In the genomic region with DNA sequence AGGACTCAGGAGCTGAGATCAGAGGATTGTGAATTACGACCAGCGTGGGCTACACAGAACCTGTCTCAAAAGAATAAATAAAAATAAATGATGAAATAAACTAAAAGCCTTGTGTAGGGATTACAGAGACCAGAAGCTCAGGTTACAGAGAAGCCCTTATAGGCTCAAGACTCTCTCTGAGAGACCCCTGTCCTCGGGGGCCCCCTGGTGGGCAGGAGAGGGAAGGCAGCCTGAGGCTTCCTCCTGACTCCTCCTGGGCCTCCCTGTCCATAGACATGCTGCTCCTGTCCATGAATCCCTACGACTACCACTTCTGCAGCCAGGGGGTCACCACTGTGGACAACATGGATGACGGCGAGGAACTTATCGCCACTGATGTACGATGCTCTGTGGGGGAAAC, we compare ENCODE assay signal across 7 mouse cellular contexts. TPM values are rescaled to one million over a fixed set of nuclear protein-coding genes. Genes with fewer than 3 reads are reported as not detected.
DNase-seq lines count a peak whose midpoint lies in the region; ATAC-seq lines count a peak whose summit lies in the region.

No protein-coding gene starts in this region.

- no peak overlapping the region for H3K4me2 ChIP-seq in limb, embryonic 11.5 days (ENCODE audit: low read depth, severe bottlenecking)
- no peak overlapping the region for H3K4me2 ChIP-seq in midbrain, embryonic 13.5 days (replicated peaks)

- no peaks in the 10 kb centered on the region for H3K36me3 ChIP-seq in limb, embryonic 11.5 days (ENCODE audit: control insufficient read depth, insufficient read depth, low read length)
- H3K36me3 ChIP-seq in midbrain, embryonic 13.5 days = no peaks in the 10 kb centered on the region

- no peak overlapping the region for H3K4me3 ChIP-seq in limb, embryonic 11.5 days (ENCODE audit: low read depth, low read length)
- H3K4me3 ChIP-seq in midbrain, embryonic 13.5 days (replicated peaks) = no peak overlapping the region

- H3K4me1 ChIP-seq in limb, embryonic 11.5 days (ENCODE audit: control insufficient read depth, insufficient read depth, low read length) = no peaks in the 10 kb centered on the region
- no peaks in the 10 kb centered on the region for H3K4me1 ChIP-seq in midbrain, embryonic 13.5 days (replicated peaks)

- ATAC-seq in limb, embryonic 11.5 days (ENCODE audit: insufficient number of reproducible peaks, low FRiP score, low TSS enrichment, low read depth) = peak; percentile 63
- ATAC-seq in midbrain, embryonic 13.5 days = peak; percentile 68

- no peak overlapping the region for H3K27ac ChIP-seq in limb, embryonic 11.5 days (replicated peaks; ENCODE audit: low read depth, low read length)
- H3K27ac ChIP-seq in midbrain, embryonic 13.5 days = no peak overlapping the region

- peak; percentile 90 for DNase-seq in adrenal gland, adult 2 months
- DNase-seq in embryo, embryonic 10.5 days (ENCODE audit: low spot score) = peak; percentile 87
- DNase-seq in gastrocnemius, postnatal 4 days (ENCODE audit: low spot score in 2 of 2) = peak; percentile 86
- peak; percentile 78 for DNase-seq in kidney, adult 11 months
- DNase-seq in limb, embryonic 11.5 days (ENCODE audit: low spot score) = peak; percentile 92
- peak; percentile 67 to 88 for DNase-seq in spleen, adult 18-20 months

- H3K9me3 ChIP-seq in limb, embryonic 11.5 days (ENCODE audit: control insufficient read depth, low read length) = no peaks in the 10 kb centered on the region
- no peaks in the 10 kb centered on the region for H3K9me3 ChIP-seq in midbrain, embryonic 13.5 days

- H3K9ac ChIP-seq in limb, embryonic 11.5 days (ENCODE audit: low read length) = no peak overlapping the region
- no peak overlapping the region for H3K9ac ChIP-seq in midbrain, embryonic 13.5 days (replicated peaks)

- WGBS in limb, embryonic 11.5 days = 16% methylated on average over 8 of the region's 8 CpGs
- WGBS in midbrain, embryonic 13.5 days = 18% methylated on average over 8 of the region's 8 CpGs

- H3K27me3 ChIP-seq in limb, embryonic 11.5 days (ENCODE audit: control insufficient read depth, insufficient read depth, low read length) = no peaks in the 10 kb centered on the region; the same call in 1 of the 2 replicates
- 0 out of 2 replicates have a peak, but pooled peaks cover 3% of the 10 kb centered on the region for H3K27me3 ChIP-seq in midbrain, embryonic 13.5 days

RNA-seq across cellular contexts. Expression of gene Myh7b, which starts 8.8 kb away (rescaled TPM):
- total RNA-seq in adrenal gland, adult 2 months (2021) = under 1 TPM; 0.10 to 0.20 TPM
- polyA plus RNA-seq in adrenal gland, adult 2 months (2012; rRNA removed) = 0.40 TPM in 1 of 2 replicates, not detected in the other
- total RNA-seq in gastrocnemius, postnatal 4 days (2021) = 10 to 100 TPM in 1 of 2 experiments, 1 to 10 TPM in 1; 8.8 to 11.1 TPM
- 0.67 and 0.99 TPM in 2 replicates for polyA plus RNA-seq in limb, embryonic 11.5 days (2014; fragmentation: Nextera tagmentation; extraction: Ambion mirVana)
- polyA plus RNA-seq in midbrain, embryonic 13.5 days (2015; fragmentation: Nextera tagmentation; extraction: Ambion mirVana) = 0.97 and 1.1 TPM in 2 replicates

RNA-seq across cellular contexts. Expression of gene Gss, which starts 27.2 kb away (rescaled TPM):
- 10 to 100 TPM; 53.7 to 98.5 TPM for total RNA-seq in adrenal gland, adult 2 months (2021)
- 67.6 and 101 TPM in 2 replicates for polyA plus RNA-seq in adrenal gland, adult 2 months (2012; rRNA removed)
- 10 to 100 TPM; 12.4 to 14.2 TPM for total RNA-seq in gastrocnemius, postnatal 4 days (2021)
- 22.8 and 24.2 TPM in 2 replicates for polyA plus RNA-seq in limb, embryonic 11.5 days (2014; fragmentation: Nextera tagmentation; extraction: Ambion mirVana)
- polyA plus RNA-seq in midbrain, embryonic 13.5 days (2015; fragmentation: Nextera tagmentation; extraction: Ambion mirVana) = 15.8 and 16.0 TPM in 2 replicates
